Mouse (Mus musculus): ENCODE data around the gene Greb1.

Gene Greb1

DNA sequence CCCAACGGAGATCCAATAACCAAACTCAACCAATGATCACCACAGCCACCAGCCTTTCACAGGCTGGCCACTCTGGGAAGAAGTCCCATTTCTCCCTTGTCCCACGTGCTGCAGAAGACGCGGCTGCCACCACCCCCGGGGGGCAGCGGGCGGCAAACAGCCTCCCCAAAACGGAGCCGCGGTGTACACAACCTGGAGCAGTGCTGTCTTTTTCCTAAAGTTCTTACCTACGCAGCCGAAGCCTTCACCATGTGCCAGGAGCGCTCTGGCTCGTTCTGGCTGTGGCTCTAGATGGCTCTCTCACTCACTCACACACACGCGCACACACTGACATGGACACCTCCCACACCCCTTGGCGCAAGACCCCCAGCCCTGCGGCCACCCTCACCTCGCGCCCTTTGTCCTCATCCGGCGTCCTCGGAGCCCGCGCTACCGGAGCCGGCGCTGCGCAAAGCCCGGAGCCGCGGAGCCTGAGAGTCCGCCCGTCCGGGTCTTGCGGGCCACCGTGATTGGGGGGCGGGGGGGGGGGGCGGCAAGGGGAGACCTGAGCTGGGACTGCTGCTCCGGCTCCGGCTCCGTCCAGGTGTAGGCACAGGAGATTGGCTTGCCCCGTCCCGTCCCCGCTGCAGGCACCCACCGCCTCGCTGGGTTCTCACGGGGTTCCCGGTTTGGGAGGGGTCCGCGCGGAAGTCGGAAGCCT, at the start of gene Greb1:
Gene Greb1 (minus strand): TSS at position 628 of the 700 bp plus-strand sequence.
- no peak for DNase-seq (ENCODE audit: low read depth, low spot score)

DNA sequence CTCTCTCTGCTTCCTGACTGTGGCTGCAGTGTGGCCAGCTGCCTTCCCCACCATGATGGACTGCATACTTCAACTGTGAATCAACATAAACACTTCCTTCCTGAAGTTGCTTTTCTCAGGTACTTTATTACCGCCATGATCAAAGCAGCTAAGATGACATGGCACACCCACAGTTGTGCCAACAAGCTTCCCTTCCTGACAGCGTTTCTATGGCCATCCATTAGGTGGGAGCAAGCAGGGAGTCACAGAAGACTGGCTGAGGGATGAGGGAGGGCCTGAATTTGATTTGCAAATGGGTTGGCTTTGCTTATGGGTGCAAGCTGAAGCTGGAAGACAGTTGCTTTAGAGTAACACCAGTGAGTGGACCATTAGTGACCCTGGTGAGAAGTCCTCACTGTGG, 49.1 kb upstream of the Greb1 start:
- DNase-seq (ENCODE audit: low read depth, low spot score) = no peak

DNA sequence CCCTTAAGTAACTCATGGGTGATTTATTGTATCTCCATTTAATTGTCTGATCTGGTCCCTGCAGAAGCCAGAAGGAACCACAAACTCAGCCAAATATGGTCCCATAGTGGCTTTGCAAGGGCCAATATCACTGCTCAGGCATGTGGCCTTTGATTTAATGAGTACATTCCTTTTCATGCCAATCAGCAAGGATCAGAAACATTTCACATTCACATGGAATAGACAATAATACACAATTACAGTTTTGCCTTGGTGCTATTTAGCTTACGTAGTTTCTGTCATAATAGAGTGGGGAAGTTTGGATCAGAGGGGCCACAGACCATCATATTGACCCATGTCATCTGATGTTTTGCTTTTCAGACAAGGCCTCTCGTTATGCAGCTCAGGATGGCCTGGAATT, 47.8 kb upstream of the Greb1 start:
- DNase-seq (ENCODE audit: low read depth, low spot score) = no peak

GRCm38 (mm10) chr12:16847204-16847792, 46.6 kb upstream of the Greb1 start:
- no peak for DNase-seq (ENCODE audit: low read depth, low spot score)

DNA sequence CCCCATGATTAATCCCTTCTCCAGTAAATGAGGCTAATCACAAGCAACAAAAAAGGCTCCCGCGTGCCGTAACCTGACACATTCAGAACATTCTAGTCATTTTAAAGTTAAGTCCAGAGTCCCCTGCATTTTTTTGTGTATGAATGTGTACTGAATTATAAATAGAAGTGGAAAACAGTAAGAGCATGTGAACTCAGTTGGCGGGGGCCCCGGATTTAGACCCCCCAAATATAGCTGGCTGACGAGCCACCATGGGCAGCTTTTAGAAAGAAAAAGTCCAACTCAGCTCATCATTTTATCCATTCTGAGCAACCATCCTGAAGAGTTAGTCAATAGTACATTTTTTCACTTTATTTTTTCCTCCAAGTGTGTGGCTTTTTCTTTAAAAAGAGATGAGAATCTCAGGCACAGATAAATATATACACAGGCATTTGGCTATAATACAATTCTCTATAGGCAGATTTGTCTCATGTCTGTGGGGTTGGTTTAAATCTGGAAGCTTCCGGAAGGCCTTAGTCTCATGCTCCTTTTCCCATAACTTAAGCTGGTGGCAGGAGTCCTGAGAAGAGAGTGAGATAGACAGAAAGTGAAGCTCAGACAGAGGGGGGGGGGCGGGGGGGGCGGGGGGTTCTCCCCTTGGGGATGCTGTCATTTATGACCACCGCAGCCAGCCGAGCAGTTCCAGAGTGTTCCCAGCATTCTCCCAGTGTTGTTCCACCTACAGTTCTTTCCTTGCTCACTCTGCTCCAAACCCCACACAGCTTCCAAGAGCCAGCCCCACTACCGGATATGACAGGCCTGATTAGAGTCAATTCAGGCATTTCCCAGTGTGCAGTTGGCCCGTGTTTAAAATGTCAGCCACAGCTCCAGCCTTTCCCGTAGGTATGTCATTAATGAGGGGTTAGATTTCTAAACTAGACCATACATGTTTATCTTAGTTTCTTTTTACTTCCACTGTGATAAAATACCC, 44.2 kb upstream of the Greb1 start:
- no peak for DNase-seq (ENCODE audit: low read depth, low spot score)

- no peak for DNase-seq (ENCODE audit: low read depth, low spot score)
Measured at GRCm38 (mm10) chr12:16840842-16841782, 40.4 kb upstream of the Greb1 start.

GRCm38 (mm10) chr12:16837766-16838165, 37.1 kb upstream of the Greb1 start:
- DNase-seq (ENCODE audit: low read depth, low spot score) = no peak

GRCm38 (mm10) chr12:16836188-16836587, 35.5 kb upstream of the Greb1 start:
- no peak for DNase-seq (ENCODE audit: low read depth, low spot score)

DNA sequence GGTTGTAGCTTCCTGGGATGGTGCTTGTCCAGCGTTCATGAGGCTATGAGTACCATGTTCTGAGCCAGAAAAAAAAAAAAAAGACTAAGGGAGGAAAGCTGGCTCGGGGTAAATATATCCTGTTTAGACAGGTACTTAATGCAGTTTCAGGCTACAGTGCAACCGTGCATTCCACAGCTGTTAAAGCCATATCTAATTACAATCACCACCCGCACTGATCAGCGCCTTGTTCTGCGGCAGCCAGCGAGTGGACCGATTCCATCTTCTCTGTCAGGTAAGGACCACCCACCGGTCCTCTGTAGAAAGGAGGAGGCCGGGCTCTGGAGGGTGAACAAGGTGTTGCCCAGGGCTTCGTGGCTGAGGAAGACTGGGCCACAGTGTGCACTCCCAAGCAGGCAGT, 34.0 kb upstream of the Greb1 start:
- DNase-seq (ENCODE audit: low read depth, low spot score) = no peak

DNA sequence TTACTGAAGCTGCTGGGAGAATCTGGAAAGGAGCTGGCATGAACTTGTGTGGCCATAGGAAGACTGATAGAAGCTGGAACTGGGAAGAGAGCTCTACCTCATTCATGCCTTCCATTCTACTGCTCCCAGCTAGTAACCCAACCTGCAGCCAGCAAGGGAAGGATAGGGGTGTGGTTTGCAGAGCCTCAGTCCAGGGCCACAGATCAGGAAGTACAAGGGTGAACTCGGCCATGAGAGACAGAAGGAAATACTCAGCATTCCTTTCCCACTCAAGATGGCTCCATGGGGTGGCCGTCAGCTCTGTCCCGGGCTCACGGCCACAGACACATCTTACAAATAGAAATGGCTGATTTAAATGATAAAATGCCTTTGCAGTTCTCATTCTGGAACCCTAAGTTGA, 30.4 kb upstream of the Greb1 start:
- DNase-seq (ENCODE audit: low read depth, low spot score) = no peak

DNA sequence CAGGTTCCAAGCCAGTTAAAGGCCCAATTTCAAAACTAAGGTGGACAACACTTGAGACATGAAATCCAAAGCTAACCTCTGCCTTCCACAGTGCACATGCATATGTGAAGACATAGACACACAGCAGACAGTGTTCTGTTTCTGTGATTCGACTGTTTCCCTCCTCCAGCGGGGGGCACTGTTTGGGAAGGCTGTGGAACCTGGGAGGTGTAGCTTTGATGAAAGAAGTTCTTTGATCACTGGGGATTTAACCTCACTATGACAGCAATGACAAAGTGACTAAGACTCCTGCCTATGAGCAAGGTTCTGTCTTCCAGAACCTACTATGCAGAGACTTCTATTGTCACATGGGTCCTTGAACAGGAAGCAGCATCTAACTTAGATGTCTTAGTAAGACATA, 29.1 kb upstream of the Greb1 start:
- DNase-seq (ENCODE audit: low read depth, low spot score) = no peak

GRCm38 (mm10) chr12:16828505-16828904, 27.8 kb upstream of the Greb1 start:
- no peak for DNase-seq (ENCODE audit: low read depth, low spot score)

DNA sequence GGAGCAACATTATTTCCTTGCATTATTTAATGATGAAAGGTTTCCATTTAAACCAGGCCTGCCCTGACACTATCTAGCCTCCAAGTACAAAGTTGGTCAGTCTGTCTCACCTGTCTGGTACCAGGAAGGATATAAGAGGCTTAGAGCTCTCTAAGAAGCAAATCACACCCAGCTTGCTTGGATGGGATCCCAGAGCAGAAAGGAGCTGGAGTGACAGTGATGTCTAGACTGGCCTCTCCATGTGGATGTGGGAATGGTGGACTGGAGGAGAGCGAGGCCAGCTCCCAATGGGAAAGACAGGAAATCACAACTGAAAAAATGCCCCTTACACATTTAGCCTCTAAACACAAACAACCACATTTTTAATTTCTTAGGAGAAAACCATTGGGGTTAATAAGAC, 23.0 kb upstream of the Greb1 start:
- no peak for DNase-seq (ENCODE audit: low read depth, low spot score)

DNA sequence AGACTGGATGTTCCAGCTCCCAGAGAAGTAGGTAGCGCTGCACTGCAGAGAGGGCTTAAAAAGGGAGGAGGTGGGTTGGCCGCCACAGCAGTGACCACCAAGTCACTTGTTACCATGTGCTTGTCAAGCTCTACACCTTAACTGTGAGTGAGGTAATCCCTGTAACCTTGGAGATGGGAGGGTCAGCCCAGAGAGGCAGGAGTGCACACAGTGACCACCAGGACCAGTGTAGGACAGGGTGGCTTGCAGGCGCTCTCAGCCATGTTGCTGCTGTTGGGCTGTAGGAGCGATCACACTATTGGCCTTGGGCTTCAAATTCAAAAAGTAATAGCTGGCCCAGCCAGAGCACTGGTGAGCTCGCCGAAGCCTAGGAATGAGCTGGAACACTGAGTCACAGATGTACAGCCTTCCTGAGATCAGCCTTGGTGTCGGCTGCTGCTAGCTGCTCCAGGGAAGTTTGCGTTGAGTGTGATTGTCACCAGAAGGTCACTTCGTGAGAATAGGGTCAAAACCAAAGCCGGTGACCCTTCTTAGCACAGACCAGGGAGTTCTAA, 21.6 kb upstream of the Greb1 start:
- DNase-seq (ENCODE audit: low read depth, low spot score) = no peak

- no peak for DNase-seq (ENCODE audit: low read depth, low spot score)
Measured at GRCm38 (mm10) chr12:16820761-16821160, 20.1 kb upstream of the Greb1 start.

GRCm38 (mm10) chr12:16818513-16818912, 17.8 kb upstream of the Greb1 start:
- DNase-seq (ENCODE audit: low read depth, low spot score) = no peak

- no peak for DNase-seq (ENCODE audit: low read depth, low spot score)
Measured at GRCm38 (mm10) chr12:16817147-16817546, 16.5 kb upstream of the Greb1 start.

GRCm38 (mm10) chr12:16811477-16811876, 10.8 kb upstream of the Greb1 start:
- DNase-seq (ENCODE audit: low read depth, low spot score) = no peak

DNA sequence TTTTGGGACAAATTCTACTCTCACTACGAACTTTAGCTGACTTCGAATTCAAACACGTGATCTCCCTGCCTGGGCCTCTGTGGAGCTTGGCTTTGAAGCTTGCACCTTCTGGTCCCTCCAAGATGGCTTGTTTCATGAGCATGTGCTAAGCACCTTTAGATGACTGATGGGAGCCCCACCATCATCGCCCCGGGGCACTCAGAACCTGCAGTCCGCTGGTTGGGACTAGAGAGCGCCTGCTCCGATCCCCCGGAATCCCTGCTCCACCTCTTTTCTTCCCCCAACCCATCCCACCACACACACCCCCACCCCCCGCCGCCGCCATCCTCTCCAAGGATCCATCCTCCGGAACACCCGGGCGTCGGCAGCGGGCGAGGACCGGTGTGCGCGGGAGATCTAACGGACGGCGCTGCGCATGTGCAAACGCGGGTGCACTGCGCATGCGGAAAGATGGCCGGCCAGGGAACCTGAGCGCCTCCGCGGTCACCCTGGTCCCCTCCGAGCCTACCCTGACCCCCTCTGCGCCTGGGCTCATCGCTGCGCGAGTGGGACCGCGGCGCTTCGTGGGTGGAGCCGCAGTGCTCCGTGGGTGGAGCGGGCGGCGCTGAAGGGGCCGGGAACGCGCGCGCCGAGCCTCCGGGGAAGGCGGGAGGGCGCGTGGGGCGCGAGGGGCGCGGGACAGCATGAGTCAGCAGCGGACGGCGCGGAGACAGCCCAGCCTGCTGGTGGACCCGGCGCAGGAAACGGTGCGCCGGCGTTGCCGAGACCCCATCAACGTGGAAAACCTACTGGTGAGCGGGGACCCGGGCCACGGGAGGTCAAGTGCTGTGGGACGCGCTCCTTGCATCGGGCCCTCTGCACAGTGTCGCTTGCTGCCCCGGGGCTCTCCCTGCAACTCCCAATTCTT, 10.1 kb upstream of the Greb1 start, which contains the start of gene E2f6:
Gene E2f6 (plus strand): TSS at position 439 of the 907 bp plus-strand sequence.
- peak; percentile 76 for DNase-seq (ENCODE audit: low read depth, low spot score)

DNA sequence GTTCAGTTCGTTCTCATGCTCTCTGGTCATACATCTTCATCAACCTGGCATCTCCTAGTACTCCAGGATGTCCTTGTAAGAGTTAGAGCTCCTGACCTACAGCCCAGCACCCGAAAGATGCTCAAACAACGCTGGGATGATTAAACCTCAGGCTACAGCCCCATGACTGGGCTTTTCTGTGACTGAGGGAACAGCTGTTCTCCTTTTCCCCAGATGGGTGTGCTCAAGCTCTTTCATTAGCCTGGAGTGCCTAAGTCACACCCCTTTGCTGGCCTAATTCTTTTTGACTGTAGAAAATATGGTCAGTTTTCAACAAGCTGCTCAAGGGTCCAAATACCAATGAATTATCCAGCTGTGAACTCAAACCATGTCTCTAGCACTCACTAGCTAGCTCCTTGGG, 7.4 kb upstream of the Greb1 start:
- DNase-seq (ENCODE audit: low read depth, low spot score) = no peak
